Mouse (Mus musculus) thymus, postnatal 36 days (tissue): ENCODE results near the gene Abt1.

Experiments
- DNase-seq, 2 experiments: peaks; one replicate each; pipeline ENCODE4 v3.0.0; 2022; ENCODE audit warnings: mixed read lengths in 2 of 2

Abt1 gene

GRCm38 (mm10) chr13:23423286-23424051, at the start of gene Abt1:
Abt1 (minus strand) TSS chr13:23423866.
- DNase-seq: peak; percentile 87 to 88

- peak; percentile 74 to 78 for DNase-seq
Measured at GRCm38 (mm10) chr13:23466911-23467310, 43.2 kb upstream of the Abt1 start.

DNA sequence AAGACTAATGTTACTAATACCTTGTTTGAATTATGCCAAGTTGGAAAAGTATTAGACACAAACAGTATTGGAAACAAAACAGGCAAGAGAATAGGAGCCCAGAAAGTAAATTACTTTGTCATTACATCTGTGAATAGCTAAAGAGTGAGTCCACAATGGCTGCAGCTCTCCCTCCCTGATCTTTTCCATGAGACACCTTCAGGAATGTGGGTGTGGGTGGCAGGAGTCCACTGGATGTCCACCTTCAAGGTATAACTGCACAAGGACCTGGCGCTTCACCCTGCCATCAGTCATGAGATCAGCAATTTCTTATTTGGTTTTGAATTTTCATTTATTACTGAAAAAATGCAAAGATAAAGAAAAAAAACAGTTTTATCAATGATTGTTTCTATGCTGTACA, 42.6 kb upstream of the Abt1 start:
- no peak for DNase-seq

DNA sequence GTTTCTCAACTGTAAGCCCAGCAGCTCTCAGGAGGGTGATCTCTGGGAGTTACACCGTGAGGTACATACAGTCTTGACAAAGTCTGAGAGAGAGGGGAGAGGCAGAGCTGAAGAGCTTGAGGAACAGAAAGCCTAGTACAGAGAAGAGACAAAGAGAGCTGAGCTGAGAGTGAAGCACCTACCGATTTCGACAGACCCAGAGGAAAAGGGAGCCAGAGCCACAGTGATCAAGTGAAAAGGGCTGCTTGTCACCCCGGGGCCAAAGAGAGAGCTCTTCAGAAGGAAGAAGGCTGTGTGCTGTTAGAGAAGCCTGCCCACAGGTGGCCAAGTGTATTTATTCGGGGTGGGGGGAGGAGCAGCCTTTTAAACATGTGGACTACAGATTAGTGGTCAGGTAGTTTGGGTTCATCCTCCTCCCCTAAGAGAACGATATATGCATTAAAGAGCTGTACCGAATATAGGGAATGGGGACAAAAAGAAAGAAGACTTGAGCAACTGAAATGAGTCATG, 42.0 kb upstream of the Abt1 start, which contains the start of gene Btn1a1:
Gene Btn1a1, minus strand, starts transcription at position 302 of the 510 bp plus-strand sequence.
- DNase-seq: peak; percentile 4 to 10

GRCm38 (mm10) chr13:23464841-23465366, 41.2 kb upstream of the Abt1 start:
- DNase-seq: peak; percentile 10 to 13

DNA sequence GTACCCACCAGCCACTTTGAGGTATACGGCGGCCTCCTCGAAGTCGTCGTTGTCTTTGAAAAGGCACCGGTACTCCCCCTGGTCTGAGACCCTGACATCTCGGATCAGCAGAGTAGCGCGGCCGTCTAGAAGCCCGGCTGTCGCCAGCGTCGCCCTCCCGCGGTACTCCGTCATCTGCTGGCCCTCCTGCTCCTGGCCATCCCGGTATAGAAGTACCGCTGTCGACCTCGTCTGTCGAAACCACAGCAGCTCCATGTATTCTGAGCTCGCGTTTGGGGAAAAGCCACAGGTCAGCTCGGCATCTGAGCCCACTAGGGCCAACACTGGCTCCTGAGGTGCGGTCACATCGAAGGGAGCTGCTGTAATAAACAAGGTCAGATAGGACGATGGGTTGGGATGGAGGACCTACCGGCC, 40.6 kb upstream of the Abt1 start:
- DNase-seq: peak; percentile 32 to 35

- peak; percentile 73 for DNase-seq
Measured at GRCm38 (mm10) chr13:23463381-23464223, 39.9 kb upstream of the Abt1 start.

DNA sequence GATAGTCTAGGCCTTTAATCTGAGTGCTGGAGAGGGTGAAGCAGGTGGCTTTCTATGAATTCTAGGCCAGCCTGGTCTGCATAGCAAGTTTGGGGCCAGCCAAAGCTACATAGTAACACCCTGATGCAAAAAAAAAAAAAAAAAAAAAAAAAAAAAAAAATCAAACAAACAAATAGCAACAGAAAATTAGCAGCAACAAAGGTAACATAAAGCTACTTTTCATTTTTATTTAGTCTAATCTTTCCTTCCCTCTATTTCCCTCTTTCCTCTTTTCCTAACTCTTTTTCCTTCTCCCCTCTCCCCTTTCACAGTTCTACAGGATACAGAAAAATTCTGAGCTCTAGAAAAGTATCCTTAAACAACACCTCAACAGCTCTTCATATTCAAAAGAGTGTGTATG, 39.0 kb upstream of the Abt1 start:
- no peak for DNase-seq

GRCm38 (mm10) chr13:23462063-23462462, 38.4 kb upstream of the Abt1 start:
- DNase-seq: no peak

- DNase-seq: no peak
Measured at GRCm38 (mm10) chr13:23459264-23459846, 35.7 kb upstream of the Abt1 start.

- no peak for DNase-seq
Measured at GRCm38 (mm10) chr13:23453926-23454325, 30.3 kb upstream of the Abt1 start.

GRCm38 (mm10) chr13:23453362-23453862, 29.7 kb upstream of the Abt1 start:
- peak; percentile 74 to 75 for DNase-seq

- DNase-seq: peak; percentile 84 to 87
Measured at GRCm38 (mm10) chr13:23450398-23450797, 26.7 kb upstream of the Abt1 start.

GRCm38 (mm10) chr13:23449235-23450095, 25.8 kb upstream of the Abt1 start:
- peak; percentile 43 for DNase-seq

GRCm38 (mm10) chr13:23448758-23449157, 25.1 kb upstream of the Abt1 start:
- no peak for DNase-seq

- DNase-seq: peak; percentile 79 to 82
Measured at GRCm38 (mm10) chr13:23446498-23446952, 22.9 kb upstream of the Abt1 start.

DNA sequence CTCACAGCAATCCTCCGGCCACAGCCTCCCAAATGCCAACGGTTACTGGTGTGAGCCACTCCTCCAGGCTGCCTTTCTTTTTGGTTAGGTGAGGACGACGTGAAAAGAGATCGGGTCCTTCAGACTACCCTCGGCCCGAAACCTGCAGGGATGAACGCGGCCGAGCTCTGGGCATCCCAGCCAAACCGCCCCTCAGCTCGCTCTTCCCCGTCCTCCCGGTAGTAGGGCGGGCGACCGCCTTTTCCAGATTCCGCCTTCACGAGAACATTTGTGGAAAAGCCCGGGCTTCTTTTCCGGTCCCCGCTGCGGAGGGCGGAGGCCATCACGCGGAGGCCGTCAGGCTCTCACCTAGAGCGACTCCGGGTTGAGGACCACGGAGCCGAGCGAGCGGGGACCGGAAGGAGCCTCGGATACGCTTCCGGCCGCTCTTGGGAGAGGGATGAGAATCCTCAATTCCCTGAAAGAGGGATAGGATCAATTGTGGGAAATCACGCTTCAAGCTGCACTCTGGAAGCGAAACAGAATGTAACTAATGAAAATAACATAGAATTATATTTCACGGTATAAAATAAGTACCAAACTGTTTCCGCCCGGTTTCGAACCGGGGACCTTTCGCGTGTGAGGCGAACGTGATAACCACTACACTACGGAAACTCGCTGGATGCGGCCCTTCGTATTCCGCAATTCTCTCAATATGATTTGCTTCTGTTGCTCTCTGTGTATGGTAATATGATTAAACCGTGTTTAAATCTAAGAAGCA, 22.1 kb upstream of the Abt1 start:
- peak; percentile 85 to 88 for DNase-seq

DNA sequence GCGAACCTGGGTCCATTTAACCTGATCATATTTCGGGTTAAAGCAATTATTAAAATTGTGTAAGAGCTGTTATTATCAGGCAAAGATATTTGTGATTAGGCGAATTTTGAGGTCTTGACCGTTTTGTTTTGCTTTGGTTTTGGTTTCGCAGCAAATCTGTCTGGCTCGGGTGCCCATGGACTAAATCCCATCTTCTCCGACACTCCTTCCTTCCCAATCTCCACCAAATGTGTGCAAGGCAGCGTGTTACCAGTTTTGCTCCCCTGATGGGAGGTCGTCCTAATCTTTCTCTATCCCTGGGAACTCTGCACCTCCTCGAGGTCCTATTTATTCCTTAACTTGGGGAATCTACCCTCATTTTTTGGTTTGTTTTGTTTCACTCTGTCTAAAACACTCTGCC, 21.5 kb upstream of the Abt1 start:
- DNase-seq: no peak

GRCm38 (mm10) chr13:23444451-23444850, 20.8 kb upstream of the Abt1 start:
- no peak for DNase-seq

- DNase-seq: no peak
Measured at GRCm38 (mm10) chr13:23439901-23440300, 16.2 kb upstream of the Abt1 start.

GRCm38 (mm10) chr13:23438521-23438920, 14.9 kb upstream of the Abt1 start:
- DNase-seq: peak; percentile 43 to 51
